In the genomic region with DNA sequence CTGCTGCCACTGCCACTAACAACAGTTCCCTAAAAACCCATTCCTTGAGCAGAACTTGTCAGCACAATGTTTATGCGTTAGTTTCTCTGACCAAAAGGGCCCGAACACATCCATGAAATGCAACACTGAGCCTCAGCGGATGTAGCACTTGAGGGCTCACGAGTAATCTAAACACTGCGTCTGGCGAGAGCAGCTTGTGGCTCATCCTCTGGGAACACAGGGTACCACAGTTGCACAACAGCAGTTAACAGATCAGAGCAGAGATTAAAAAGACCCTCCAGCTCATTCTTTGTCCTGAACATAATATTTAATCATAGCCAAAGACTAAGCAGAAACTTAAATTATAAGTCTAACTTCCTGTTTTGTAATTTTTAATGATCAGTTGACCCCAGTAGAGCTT, we compare ENCODE assay signal across 22 mouse cellular contexts.
DNase-seq lines count a peak whose midpoint lies in the region; ATAC-seq and TF ChIP-seq lines count a peak whose summit lies in the region.
"Had no signal": no experiment of that assay in that cellular context is flagged by ENCODE, and none has a peak within 500 bp of the region (broad histone marks: within the 10 kb centered on the region; RNA-seq: fewer than 3 reads in every experiment).

No protein-coding gene starts in this region.

- no peak overlapping the region for H3K4me2 ChIP-seq in embryonic facial prominence, embryonic 11.5 days (ENCODE audit: low read depth, low read length)
- no peak overlapping the region for H3K4me2 ChIP-seq in stomach, embryonic 14.5 days (replicated peaks; ENCODE audit: low read depth, low read length)
- H3K4me2 ChIP-seq in stomach, postnatal 0 days (replicated peaks; ENCODE audit: low read depth) = no peak overlapping the region
- H3K4me2 ChIP-seq: forebrain, embryonic 13.5 days; hindbrain, embryonic 13.5 days; limb, embryonic 15.5 days; neural tube, embryonic 15.5 days had no signal

- H3K4me1 ChIP-seq in embryonic facial prominence, embryonic 11.5 days (ENCODE audit: control insufficient read depth, insufficient read depth, low read length) = no peaks in the 10 kb centered on the region
- peaks cover 14% of the 10 kb centered on the region for H3K4me1 ChIP-seq in embryonic facial prominence, embryonic 10.5 days
- no peaks in the 10 kb centered on the region for H3K4me1 ChIP-seq in stomach, embryonic 14.5 days (ENCODE audit: control insufficient read depth, insufficient read depth, low read length)
- H3K4me1 ChIP-seq in stomach, postnatal 0 days (replicated peaks; ENCODE audit: control insufficient read depth, insufficient read depth) = no peaks in the 10 kb centered on the region
- H3K4me1 ChIP-seq: forebrain, embryonic 13.5 days; hindbrain, embryonic 13.5 days; limb, embryonic 15.5 days; midbrain, embryonic 10.5 days; neural tube, embryonic 15.5 days had no signal

- intact Hi-C loops in gastrocnemius, adult 2 months (cut with DNase I) = no loop called here

- TF ChIP-seq CTCF in stomach, postnatal 0 days (IDR thresholded peaks at IDR 0.05; ENCODE audit: low read depth) = no peak
- no peak for TF ChIP-seq CTCF in gastrocnemius, adult 2 months (IDR thresholded peaks at IDR 0.05)

- no peaks in the 10 kb centered on the region for H3K9me3 ChIP-seq in embryonic facial prominence, embryonic 11.5 days (replicated peaks; ENCODE audit: control insufficient read depth, low read length)
- no peaks in the 10 kb centered on the region for H3K9me3 ChIP-seq in embryonic facial prominence, embryonic 10.5 days
- H3K9me3 ChIP-seq in stomach, embryonic 14.5 days (ENCODE audit: control insufficient read depth, low read depth, low read length) = no peaks in the 10 kb centered on the region
- no peaks in the 10 kb centered on the region for H3K9me3 ChIP-seq in stomach, postnatal 0 days (ENCODE audit: control insufficient read depth, low read length)
- H3K9me3 ChIP-seq: forebrain, embryonic 13.5 days; hindbrain, embryonic 13.5 days; limb, embryonic 15.5 days; midbrain, embryonic 10.5 days; neural tube, embryonic 15.5 days had no signal

- DNase-seq in embryonic facial prominence, embryonic 11.5 days (ENCODE audit: low spot score) = peak; percentile 33
- DNase-seq in embryonic facial prominence, embryonic 10.5 days (ENCODE audit: low spot score) = no peak
- no peak for DNase-seq in stomach, postnatal 0 days (ENCODE audit: low spot score)
- DNase-seq in lung, postnatal 10 days = peak; percentile 59
- no peak for DNase-seq in cerebellum, adult 18-20 months
- no peak for DNase-seq in left cerebral cortex, adult 8-10 months (ENCODE audit: low spot score in 2 of 2)
- no peak for DNase-seq in gastrocnemius, adult 2 months
- DNase-seq: adrenal gland, postnatal 10 days; cerebellum, adult 8-10 months; cerebellum, postnatal 36 days; embryo, embryonic 11 days; heart, adult 18-20 months; kidney, adult 9 months; kidney, postnatal 14 days had no signal

- no peak for ATAC-seq in embryonic facial prominence, embryonic 11.5 days (replicated peaks; ENCODE audit: insufficient number of reproducible peaks, low FRiP score, low TSS enrichment, low read depth)
- ATAC-seq in stomach, embryonic 14.5 days (ENCODE audit: insufficient number of reproducible peaks, insufficient read depth, low FRiP score, low read depth) = no peak
- ATAC-seq in stomach, postnatal 0 days (ENCODE audit: low FRiP score, low TSS enrichment) = no peak
- ATAC-seq: forebrain, embryonic 13.5 days had no signal

- TF ChIP-seq EP300 in stomach, postnatal 0 days (optimal IDR thresholded peaks at IDR 0.05) = no peak

- no peaks in the 10 kb centered on the region for H3K36me3 ChIP-seq in embryonic facial prominence, embryonic 11.5 days (replicated peaks; ENCODE audit: control insufficient read depth, insufficient read depth, low read depth, low read length)
- no peaks in the 10 kb centered on the region for H3K36me3 ChIP-seq in embryonic facial prominence, embryonic 10.5 days (replicated peaks)
- no peaks in the 10 kb centered on the region for H3K36me3 ChIP-seq in stomach, embryonic 14.5 days (ENCODE audit: control insufficient read depth, insufficient read depth, low read length)
- no peaks in the 10 kb centered on the region for H3K36me3 ChIP-seq in stomach, postnatal 0 days (ENCODE audit: control insufficient read depth, insufficient read depth, low read length)
- H3K36me3 ChIP-seq: hindbrain, embryonic 13.5 days; limb, embryonic 15.5 days; midbrain, embryonic 10.5 days; neural tube, embryonic 15.5 days had no signal

- WGBS in embryonic facial prominence, embryonic 11.5 days = 49% methylated on average over 6 of the region's 6 CpGs
- WGBS in embryonic facial prominence, embryonic 10.5 days = 63% methylated on average over 6 of the region's 6 CpGs
- WGBS in stomach, embryonic 14.5 days = 32% methylated on average over 6 of the region's 6 CpGs
- WGBS in stomach, postnatal 0 days = 52% methylated on average over 6 of the region's 6 CpGs

- H3K9ac ChIP-seq in embryonic facial prominence, embryonic 11.5 days (replicated peaks; ENCODE audit: low read length) = no peak overlapping the region
- H3K9ac ChIP-seq in stomach, embryonic 14.5 days (replicated peaks; ENCODE audit: low read depth, low read length) = no peak overlapping the region
- no peak overlapping the region for H3K9ac ChIP-seq in stomach, postnatal 0 days (ENCODE audit: low read length)
- H3K9ac ChIP-seq: forebrain, embryonic 13.5 days; hindbrain, embryonic 13.5 days; limb, embryonic 15.5 days; liver, embryonic 14.5 days; neural tube, embryonic 15.5 days had no signal

- H3K4me3 ChIP-seq in embryonic facial prominence, embryonic 11.5 days (ENCODE audit: low read depth, low read length) = no peak overlapping the region
- H3K4me3 ChIP-seq in embryonic facial prominence, embryonic 10.5 days = no peak overlapping the region
- H3K4me3 ChIP-seq in stomach, embryonic 14.5 days (ENCODE audit: low read depth, low read length) = no peak overlapping the region
- no peak overlapping the region for H3K4me3 ChIP-seq in stomach, postnatal 0 days (ENCODE audit: low read depth, low read length)
- no peak overlapping the region for H3K4me3 ChIP-seq in gastrocnemius, adult 2 months
- H3K4me3 ChIP-seq: erythroblast, embryonic 14.5 days; forebrain, embryonic 13.5 days; hindbrain, embryonic 13.5 days; limb, embryonic 15.5 days; midbrain, embryonic 10.5 days; neural tube, embryonic 15.5 days had no signal

- no peaks in the 10 kb centered on the region for H3K27me3 ChIP-seq in embryonic facial prominence, embryonic 11.5 days (ENCODE audit: control insufficient read depth, insufficient read depth, low read length)
- no peaks in the 10 kb centered on the region for H3K27me3 ChIP-seq in embryonic facial prominence, embryonic 10.5 days (replicated peaks; ENCODE audit: low read depth, poor library complexity, severe bottlenecking)
- no peaks in the 10 kb centered on the region for H3K27me3 ChIP-seq in stomach, embryonic 14.5 days (ENCODE audit: control insufficient read depth, insufficient read depth, low read length)
- H3K27me3 ChIP-seq in stomach, postnatal 0 days (ENCODE audit: control insufficient read depth, insufficient read depth, low read length) = no peaks in the 10 kb centered on the region
- H3K27me3 ChIP-seq: forebrain, embryonic 13.5 days; hindbrain, embryonic 13.5 days; limb, embryonic 15.5 days; neural tube, embryonic 15.5 days had no signal

- no peak overlapping the region for H3K27ac ChIP-seq in embryonic facial prominence, embryonic 11.5 days (replicated peaks; ENCODE audit: low read depth, low read length)
- H3K27ac ChIP-seq in embryonic facial prominence, embryonic 10.5 days (replicated peaks) = no peak overlapping the region
- H3K27ac ChIP-seq in stomach, embryonic 14.5 days (ENCODE audit: low read length) = peak overlapping the region; percentile 11; the same call in 1 of the 2 replicates
- no peak overlapping the region for H3K27ac ChIP-seq in stomach, postnatal 0 days (replicated peaks)
- H3K27ac ChIP-seq in gastrocnemius, adult 2 months = no peak overlapping the region
- H3K27ac ChIP-seq: forebrain, embryonic 13.5 days; hindbrain, embryonic 13.5 days; limb, embryonic 15.5 days; liver, embryonic 14.5 days; midbrain, embryonic 10.5 days; neural tube, embryonic 15.5 days had no signal

Comparison
In these comparisons a context has a peak if more than half of its experiments do, and no peak if none do; other contexts are left out.
1. DNase-seq: peak in embryonic facial prominence, embryonic 11.5 days (single experiment) and lung, postnatal 10 days (single experiment); none in embryonic facial prominence, embryonic 10.5 days (single experiment), stomach, postnatal 0 days (single experiment), cerebellum, adult 18-20 months (0 of 2), left cerebral cortex, adult 8-10 months (0 of 2) and gastrocnemius, adult 2 months (single experiment).